Mouse (Mus musculus): Measurements from ENCODE around the gene Gcnt4. TPM values are rescaled to one million over a fixed set of nuclear protein-coding genes. Genes with fewer than 3 reads are reported as not detected.

Gcnt4 gene
- polyA plus RNA-seq, 1 experiment = 0.55 TPM

- Histone ChIP-seq H3K27me3 (ENCODE audit: control insufficient read depth, insufficient read depth, low read length) (no peaks in the 10 kb centered on the region), H3K4me1 (replicated peaks; ENCODE audit: control insufficient read depth, insufficient read depth, low read length) (peaks cover 3% of the 10 kb centered on the region), H3K27ac (ENCODE audit: control insufficient read depth, insufficient read depth, low read length) (no peak overlapping the region), H3K36me3 (ENCODE audit: control insufficient read depth, insufficient read depth, low read length) (no peaks in the 10 kb centered on the region), H3K4me3 (ENCODE audit: control insufficient read depth, insufficient read depth, low read length) (no peak overlapping the region)
- 91% methylated on average over 9 of the region's 9 CpGs for WGBS
- DNase-seq = no peak
- no peak for TF ChIP-seq POLR2A (IDR thresholded peaks at IDR 0.05; ENCODE audit: control insufficient read depth, extremely low read depth, insufficient read depth, low read length, poor library complexity)
- TF ChIP-seq CTCF (IDR thresholded peaks at IDR 0.05; ENCODE audit: borderline replicate concordance, control insufficient read depth, extremely low read depth, insufficient read depth, low read length, poor library complexity) = no peak
These were observed 47.4 kb downstream of the Gcnt4 start for GRCm38 (mm10) chr13:96971861-96972282.

- TF ChIP-seq POLR2A (IDR thresholded peaks at IDR 0.05; ENCODE audit: control insufficient read depth, extremely low read depth, insufficient read depth, low read length, poor library complexity) = no peak
- no peak for TF ChIP-seq CTCF (IDR thresholded peaks at IDR 0.05; ENCODE audit: borderline replicate concordance, control insufficient read depth, extremely low read depth, insufficient read depth, low read length, poor library complexity)
- Histone ChIP-seq H3K27ac (ENCODE audit: control insufficient read depth, insufficient read depth, low read length) (no peak overlapping the region), H3K27me3 (ENCODE audit: control insufficient read depth, insufficient read depth, low read length) (no peaks in the 10 kb centered on the region), H3K4me1 (replicated peaks; ENCODE audit: control insufficient read depth, insufficient read depth, low read length) (no peaks in the 10 kb centered on the region), H3K4me3 (ENCODE audit: control insufficient read depth, insufficient read depth, low read length) (no peak overlapping the region), H3K36me3 (ENCODE audit: control insufficient read depth, insufficient read depth, low read length) (no peaks in the 10 kb centered on the region)
- no peak for DNase-seq
- 89% methylated on average over 4 of the region's 4 CpGs for WGBS
These were observed 48.8 kb downstream of the Gcnt4 start for GRCm38 (mm10) chr13:96973318-96973717.

GRCm38 (mm10) chr13:96976986-96977595, 52.6 kb downstream of the Gcnt4 start:
- no peaks in the 10 kb centered on the region for H3K36me3 ChIP-seq (ENCODE audit: control insufficient read depth, insufficient read depth, low read length)
- peaks cover 4% of the 10 kb centered on the region for H3K4me1 ChIP-seq (replicated peaks; ENCODE audit: control insufficient read depth, insufficient read depth, low read length)
- TF ChIP-seq CTCF (IDR thresholded peaks at IDR 0.05; ENCODE audit: borderline replicate concordance, control insufficient read depth, extremely low read depth, insufficient read depth, low read length, poor library complexity) = no peak
- no peak for TF ChIP-seq POLR2A (IDR thresholded peaks at IDR 0.05; ENCODE audit: control insufficient read depth, extremely low read depth, insufficient read depth, low read length, poor library complexity)
- no peaks in the 10 kb centered on the region for H3K27me3 ChIP-seq (ENCODE audit: control insufficient read depth, insufficient read depth, low read length)
- no peak overlapping the region for H3K4me3 ChIP-seq (ENCODE audit: control insufficient read depth, insufficient read depth, low read length)
- no peak for DNase-seq
- H3K27ac ChIP-seq (ENCODE audit: control insufficient read depth, insufficient read depth, low read length) = no peak overlapping the region
- WGBS = 96% methylated on average over 6 of the region's 6 CpGs

- TF ChIP-seq CTCF (IDR thresholded peaks at IDR 0.05; ENCODE audit: borderline replicate concordance, control insufficient read depth, extremely low read depth, insufficient read depth, low read length, poor library complexity) (no peak), POLR2A (IDR thresholded peaks at IDR 0.05; ENCODE audit: control insufficient read depth, extremely low read depth, insufficient read depth, low read length, poor library complexity) (no peak)
- H3K36me3 ChIP-seq (ENCODE audit: control insufficient read depth, insufficient read depth, low read length) = no peaks in the 10 kb centered on the region
- peaks cover 21% of the 10 kb centered on the region for H3K4me1 ChIP-seq (replicated peaks; ENCODE audit: control insufficient read depth, insufficient read depth, low read length)
- H3K27me3 ChIP-seq (ENCODE audit: control insufficient read depth, insufficient read depth, low read length) = peaks cover 7% of the 10 kb centered on the region; the same call in 1 of the 2 replicates
- DNase-seq = no peak
- no peak overlapping the region for H3K27ac ChIP-seq (ENCODE audit: control insufficient read depth, insufficient read depth, low read length)
- H3K4me3 ChIP-seq (ENCODE audit: control insufficient read depth, insufficient read depth, low read length) = no peak overlapping the region
These were observed 56.1 kb downstream of the Gcnt4 start for GRCm38 (mm10) chr13:96980561-96980960.

GRCm38 (mm10) chr13:96983251-96984126, 59.0 kb downstream of the Gcnt4 start:
- H3K27ac ChIP-seq (ENCODE audit: control insufficient read depth, insufficient read depth, low read length) = no peak overlapping the region
- DNase-seq = peak; percentile 36

GRCm38 (mm10) chr13:96984688-96985087, 60.2 kb downstream of the Gcnt4 start:
- TF ChIP-seq CTCF (IDR thresholded peaks at IDR 0.05; ENCODE audit: borderline replicate concordance, control insufficient read depth, extremely low read depth, insufficient read depth, low read length, poor library complexity) (no peak), POLR2A (IDR thresholded peaks at IDR 0.05; ENCODE audit: control insufficient read depth, extremely low read depth, insufficient read depth, low read length, poor library complexity) (no peak)
- Histone ChIP-seq H3K36me3 (ENCODE audit: control insufficient read depth, insufficient read depth, low read length) (no peaks in the 10 kb centered on the region), H3K4me3 (ENCODE audit: control insufficient read depth, insufficient read depth, low read length) (no peak overlapping the region), H3K27me3 (ENCODE audit: control insufficient read depth, insufficient read depth, low read length) (peaks cover 17% of the 10 kb centered on the region; the same call in 1 of the 2 replicates), H3K27ac (ENCODE audit: control insufficient read depth, insufficient read depth, low read length) (no peak overlapping the region), H3K4me1 (replicated peaks; ENCODE audit: control insufficient read depth, insufficient read depth, low read length) (peaks cover 22% of the 10 kb centered on the region)
- no peak for DNase-seq
- 82% methylated on average over 5 of the region's 5 CpGs for WGBS

More at GRCm38 (mm10) chr13:96983251-96984126, 59.0 kb downstream of the Gcnt4 start:
- Histone ChIP-seq H3K36me3 (ENCODE audit: control insufficient read depth, insufficient read depth, low read length) (no peaks in the 10 kb centered on the region), H3K27me3 (ENCODE audit: control insufficient read depth, insufficient read depth, low read length) (peaks cover 17% of the 10 kb centered on the region; the same call in 1 of the 2 replicates), H3K4me1 (replicated peaks; ENCODE audit: control insufficient read depth, insufficient read depth, low read length) (peaks cover 22% of the 10 kb centered on the region), H3K4me3 (ENCODE audit: control insufficient read depth, insufficient read depth, low read length) (peak overlapping the region; percentile 43)
- 4% methylated on average over 26 of the region's 26 CpGs for WGBS
- TF ChIP-seq CTCF (IDR thresholded peaks at IDR 0.05; ENCODE audit: borderline replicate concordance, control insufficient read depth, extremely low read depth, insufficient read depth, low read length, poor library complexity) = no peak
- TF ChIP-seq POLR2A (IDR thresholded peaks at IDR 0.05; ENCODE audit: control insufficient read depth, extremely low read depth, insufficient read depth, low read length, poor library complexity) = no peak

Data from thymus, adult 2 months (tissue).